Mouse (Mus musculus) stomach, embryonic 14.5 days (tissue): ENCODE measurements around the gene Syt1. TPM values are rescaled to one million over a fixed set of nuclear protein-coding genes. Genes with fewer than 3 reads are reported as not detected.

Experiments
- ATAC-seq: fragments of 200-750 bp; cut with Nextera tagmentation; 2 replicates; pipeline ENCODE4 v1.8.0; 2017; ENCODE audit warnings: low read depth, moderate TSS enrichment; ENCODE audit not compliant: insufficient number of reproducible peaks, insufficient read depth, low FRiP score
- H3K27ac ChIP-seq: fragments of 300-500 bp; sonication (generic); 2 replicates; pipeline ENCODE4 v1.5.1; 2014; ENCODE audit warnings: mild to moderate bottlenecking, low read length, moderate library complexity, mixed read lengths
- H3K27me3 ChIP-seq: fragments of 300-500 bp; sonication (generic); 2 replicates; pipeline ENCODE4 v1.6.1; 2014; ENCODE audit warnings: low read length, control low read depth, mixed read lengths; ENCODE audit not compliant: control insufficient read depth, insufficient read depth
- H3K36me3 ChIP-seq: fragments of 300-500 bp; sonication (generic); 2 replicates; pipeline ENCODE4 v1.6.1; 2014; ENCODE audit warnings: mild to moderate bottlenecking, control low read depth, low read length, moderate library complexity, mixed read lengths; ENCODE audit not compliant: control insufficient read depth, insufficient read depth
- H3K4me1 ChIP-seq: fragments of 300-500 bp; sonication (generic); 2 replicates; pipeline ENCODE4 v1.6.1; 2014; ENCODE audit warnings: low read length, control low read depth, mixed read lengths; ENCODE audit not compliant: control insufficient read depth, insufficient read depth
- H3K4me2 ChIP-seq: fragments of 300-500 bp; sonication (generic); replicated peaks from 2 replicates; pipeline ENCODE4 v1.6.1; 2014; ENCODE audit warnings: low read depth, low read length, control low read depth
- H3K4me3 ChIP-seq: fragments of 300-500 bp; sonication (generic); 2 replicates; pipeline ENCODE4 v1.5.1; 2014; ENCODE audit warnings: low read depth, low read length, control low read depth
- H3K9ac ChIP-seq: fragments of 300-500 bp; sonication (generic); replicated peaks from 2 replicates; pipeline ENCODE4 v1.6.1; 2014; ENCODE audit warnings: low read depth, mild to moderate bottlenecking, control low read depth, low read length, moderate library complexity, mixed read lengths
- H3K9me3 ChIP-seq: fragments of 300-500 bp; sonication (generic); 2 replicates; pipeline ENCODE4 v1.6.1; 2016; ENCODE audit warnings: low read depth, low read length, control low read depth; ENCODE audit not compliant: control insufficient read depth
- WGBS: fragments of 180-500 bp; shearing (Covaris S2); extraction: QIAGEN DNeasy Blood & Tissue Kit; methylation state at CpG from one replicate; pipeline ENCODE4 v1.1.7; 2014; 5-methylcytosine and 5-hydroxymethylcytosine counted together
- polyA plus RNA-seq: library from polyadenylated mRNA; unstranded; fragments of >200 nt; fragmentation: Nextera tagmentation; extraction: Ambion mirVana; gene quantifications from 2 replicates; pipeline ENCODE4 v1.2.1, GENCODE M21; 2014

Gene Syt1
- polyA plus RNA-seq, 1 experiment from 2014 or later: 12.7 TPM

DNA sequence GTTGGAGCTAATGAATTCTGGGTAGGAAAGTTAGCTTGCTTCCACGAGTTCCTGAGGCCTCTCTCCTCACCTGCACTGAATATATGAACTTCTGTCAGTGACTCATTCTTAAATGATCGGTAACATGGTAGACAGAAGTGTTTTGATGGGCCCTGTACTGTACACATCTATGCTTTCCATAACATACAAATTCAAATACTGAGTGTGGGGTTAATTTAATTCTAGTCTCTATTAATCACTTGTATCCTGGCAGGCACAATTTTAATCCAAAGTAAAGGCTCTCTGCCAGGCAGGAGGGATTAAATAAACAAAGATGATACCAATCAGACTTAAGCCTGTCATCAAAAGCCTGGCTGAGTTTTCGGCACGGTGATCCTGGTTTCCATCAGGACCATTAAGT, 136.1 kb downstream of the Syt1 start:
- Histone ChIP-seq H3K27ac (no peak overlapping the region), H3K4me3 (no peak overlapping the region), H3K9me3 (no peaks in the 10 kb centered on the region), H3K4me2 (no peak overlapping the region), H3K27me3 (no peaks in the 10 kb centered on the region), H3K9ac (no peak overlapping the region), H3K4me1 (no peaks in the 10 kb centered on the region), H3K36me3 (no peaks in the 10 kb centered on the region)
- no peak for ATAC-seq
- 45% methylated on average over 4 of the region's 4 CpGs for WGBS

DNA sequence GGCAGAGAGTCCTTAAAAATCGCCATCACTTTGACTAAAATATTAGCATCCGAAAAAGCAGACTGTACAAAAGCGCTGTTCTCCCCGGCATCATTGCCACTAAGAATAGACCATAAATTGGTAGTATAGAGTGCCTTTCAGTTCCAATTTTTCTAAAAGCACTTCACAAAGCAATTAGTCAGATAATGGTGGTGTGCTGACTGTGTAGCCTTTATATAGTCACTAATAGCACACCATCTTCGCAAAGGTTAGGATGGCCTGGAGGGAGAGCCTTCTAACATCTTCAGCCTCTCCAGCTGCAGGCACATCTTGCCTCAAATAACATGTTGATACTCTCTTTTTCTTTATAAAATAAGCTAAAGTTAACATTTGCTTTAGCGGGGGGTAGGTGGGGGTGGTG, 138.4 kb downstream of the Syt1 start:
- Histone ChIP-seq H3K36me3 (no peaks in the 10 kb centered on the region), H3K4me2 (no peak overlapping the region), H3K27me3 (no peaks in the 10 kb centered on the region), H3K9me3 (no peaks in the 10 kb centered on the region), H3K4me3 (no peak overlapping the region), H3K27ac (no peak overlapping the region), H3K4me1 (no peaks in the 10 kb centered on the region), H3K9ac (no peak overlapping the region)
- WGBS: 88% methylated on average over 6 of the region's 6 CpGs
- ATAC-seq: no peak

DNA sequence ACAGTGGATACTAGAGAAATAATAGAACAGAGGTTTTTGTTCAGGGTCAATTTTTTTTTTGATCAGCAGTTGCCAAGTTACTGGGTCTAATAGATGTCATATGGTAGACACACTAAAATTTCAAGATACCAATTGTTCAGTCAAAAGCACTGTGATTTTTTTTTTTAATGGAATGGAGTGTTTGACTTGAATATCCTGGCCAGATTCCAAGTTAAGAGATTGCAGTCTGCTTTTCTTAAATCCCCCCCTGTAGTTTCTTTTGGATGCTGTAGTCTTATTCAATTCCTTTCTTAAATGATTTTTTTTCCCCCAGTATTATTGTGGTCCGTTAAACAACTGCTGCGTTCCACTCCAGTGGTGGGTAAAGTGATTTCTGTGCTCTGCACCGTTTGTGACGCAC, 140.2 kb downstream of the Syt1 start:
- Histone ChIP-seq H3K36me3 (no peaks in the 10 kb centered on the region), H3K4me3 (no peak overlapping the region), H3K27me3 (no peaks in the 10 kb centered on the region), H3K4me1 (no peaks in the 10 kb centered on the region), H3K4me2 (no peak overlapping the region), H3K9ac (no peak overlapping the region), H3K27ac (no peak overlapping the region), H3K9me3 (no peaks in the 10 kb centered on the region)
- WGBS: 82% methylated on average over 4 of the region's 4 CpGs
- ATAC-seq: no peak

DNA sequence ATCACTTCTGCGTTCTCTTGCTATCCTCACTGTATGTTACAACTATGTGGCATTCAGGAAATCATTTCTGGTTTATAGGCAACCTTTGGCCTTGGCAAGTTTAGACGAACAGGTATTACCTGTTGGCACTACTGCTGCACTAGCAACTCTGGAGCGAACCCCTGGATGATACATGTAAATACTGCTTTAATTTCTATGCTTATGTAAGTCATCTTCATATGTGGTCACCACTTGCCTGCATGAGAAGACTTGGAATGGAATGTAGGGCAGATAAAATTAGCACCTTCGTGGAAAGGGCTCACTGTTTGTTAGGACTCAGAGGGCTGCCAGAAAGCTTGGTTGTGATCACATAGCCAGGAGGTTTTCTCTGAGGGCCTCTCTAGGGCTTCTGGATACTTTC, 142.6 kb downstream of the Syt1 start:
- no peaks in the 10 kb centered on the region for H3K36me3 ChIP-seq

DNA sequence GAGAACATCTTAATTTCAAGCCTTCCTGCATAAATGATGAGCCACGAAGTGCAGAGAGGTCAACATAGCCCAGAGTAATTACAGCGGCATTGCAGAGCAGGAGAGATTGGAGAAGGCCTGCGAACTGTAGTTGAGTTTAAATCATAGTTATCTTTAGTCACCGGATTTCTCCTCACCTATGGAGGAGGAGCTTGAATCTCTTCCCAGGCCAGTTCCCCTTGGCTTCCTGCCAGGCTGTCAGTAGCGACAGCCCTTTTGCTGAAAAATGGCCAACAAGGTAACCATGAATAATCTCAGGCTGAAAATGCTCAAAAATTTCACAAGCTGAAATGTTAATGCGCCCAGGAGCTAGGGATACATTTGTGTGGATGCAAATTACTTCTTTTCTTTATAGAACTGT, 143.6 kb downstream of the Syt1 start:
- H3K4me2 ChIP-seq: no peak overlapping the region
- no peak for ATAC-seq
- no peaks in the 10 kb centered on the region for H3K9me3 ChIP-seq
- H3K27me3 ChIP-seq: no peaks in the 10 kb centered on the region
- H3K36me3 ChIP-seq: no peaks in the 10 kb centered on the region
- no peaks in the 10 kb centered on the region for H3K4me1 ChIP-seq
- 57% methylated on average over 6 of the region's 6 CpGs for WGBS
- H3K9ac ChIP-seq: no peak overlapping the region
- H3K4me3 ChIP-seq: no peak overlapping the region
- H3K27ac ChIP-seq: no peak overlapping the region

More for the DNA sequence above, 142.6 kb downstream of the Syt1 start:
- Histone ChIP-seq H3K4me1 (no peaks in the 10 kb centered on the region), H3K4me2 (no peak overlapping the region), H3K9me3 (no peaks in the 10 kb centered on the region), H3K27me3 (no peaks in the 10 kb centered on the region), H3K4me3 (no peak overlapping the region), H3K9ac (no peak overlapping the region), H3K27ac (no peak overlapping the region)
- ATAC-seq: no peak
- WGBS: 86% methylated on average over 4 of the region's 4 CpGs

DNA sequence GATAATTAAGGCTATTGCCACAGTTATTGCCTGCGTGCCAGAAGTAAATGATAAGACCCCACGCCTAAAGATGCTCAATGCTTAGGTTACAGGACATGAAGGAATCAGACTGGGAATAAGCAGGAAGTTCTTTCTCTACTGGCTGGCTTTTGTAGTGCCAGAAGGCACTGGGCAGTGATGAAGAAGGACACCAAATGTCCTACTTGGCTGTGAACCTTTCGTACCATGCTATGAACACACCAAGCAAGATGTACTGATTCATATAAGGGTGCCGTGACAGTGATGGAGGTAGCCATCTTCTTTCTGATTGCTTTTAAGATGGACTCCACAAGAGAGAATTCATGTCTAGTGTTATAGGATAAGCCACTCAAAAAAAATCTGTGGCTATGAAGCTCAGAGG, 145.2 kb downstream of the Syt1 start:
- no peaks in the 10 kb centered on the region for H3K36me3 ChIP-seq
- ATAC-seq: no peak
- no peak overlapping the region for H3K27ac ChIP-seq
- no peak overlapping the region for H3K4me2 ChIP-seq
- no peaks in the 10 kb centered on the region for H3K9me3 ChIP-seq
- WGBS: 92% methylated on average over 4 of the region's 4 CpGs
- no peaks in the 10 kb centered on the region for H3K27me3 ChIP-seq
- H3K4me1 ChIP-seq: no peaks in the 10 kb centered on the region
- no peak overlapping the region for H3K4me3 ChIP-seq
- no peak overlapping the region for H3K9ac ChIP-seq

DNA sequence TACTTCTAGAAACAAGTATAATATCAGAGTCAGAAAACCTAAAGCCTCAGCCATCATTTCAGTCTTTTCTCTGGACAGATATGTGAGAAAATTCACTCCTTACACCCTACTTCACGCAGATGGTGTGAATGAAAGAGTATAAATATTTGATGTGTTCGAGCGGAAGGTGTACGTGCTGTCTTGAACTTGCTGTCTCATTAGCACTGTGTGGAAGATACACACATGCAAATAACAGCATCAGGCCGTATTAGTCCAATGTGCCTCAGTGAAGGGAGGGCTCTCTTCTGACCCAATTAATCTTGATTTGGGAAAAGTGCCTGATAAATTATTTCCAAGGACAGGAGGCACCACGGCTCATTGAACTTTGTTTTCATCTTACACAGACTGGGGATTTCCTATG, 154.8 kb downstream of the Syt1 start:
- no peak overlapping the region for H3K9ac ChIP-seq
- H3K27me3 ChIP-seq: no peaks in the 10 kb centered on the region
- no peak for ATAC-seq
- no peaks in the 10 kb centered on the region for H3K9me3 ChIP-seq
- H3K4me2 ChIP-seq: no peak overlapping the region
- no peaks in the 10 kb centered on the region for H3K36me3 ChIP-seq
- WGBS: 78% methylated on average over 6 of the region's 6 CpGs
- H3K4me3 ChIP-seq: no peak overlapping the region
- no peak overlapping the region for H3K27ac ChIP-seq
- no peaks in the 10 kb centered on the region for H3K4me1 ChIP-seq

DNA sequence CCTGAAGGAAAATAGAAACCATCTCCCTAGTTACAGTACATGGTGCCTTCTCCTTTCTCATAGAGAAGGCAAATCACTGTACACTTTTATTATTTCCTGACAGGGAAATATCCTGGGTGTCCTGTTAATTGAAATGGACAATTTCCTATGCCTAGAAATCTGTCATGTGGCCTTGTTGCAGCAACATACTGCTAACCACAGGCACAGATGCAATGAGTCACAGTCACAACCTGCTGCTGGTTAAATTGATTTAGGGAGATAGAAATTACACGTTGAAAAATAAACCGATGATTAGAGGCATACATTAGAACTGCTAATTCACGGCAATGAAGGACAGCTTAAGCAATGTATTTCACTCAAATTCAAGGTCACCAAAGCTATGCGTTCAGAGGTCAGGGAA, 158.0 kb downstream of the Syt1 start:
- no peak overlapping the region for H3K9ac ChIP-seq
- no peaks in the 10 kb centered on the region for H3K9me3 ChIP-seq
- no peaks in the 10 kb centered on the region for H3K27me3 ChIP-seq
- no peak for ATAC-seq
- H3K4me3 ChIP-seq: no peak overlapping the region
- H3K4me2 ChIP-seq: no peak overlapping the region
- no peak overlapping the region for H3K27ac ChIP-seq
- H3K4me1 ChIP-seq: no peaks in the 10 kb centered on the region
- WGBS: 52% methylated on average over 4 of the region's 4 CpGs
- H3K36me3 ChIP-seq: no peaks in the 10 kb centered on the region

DNA sequence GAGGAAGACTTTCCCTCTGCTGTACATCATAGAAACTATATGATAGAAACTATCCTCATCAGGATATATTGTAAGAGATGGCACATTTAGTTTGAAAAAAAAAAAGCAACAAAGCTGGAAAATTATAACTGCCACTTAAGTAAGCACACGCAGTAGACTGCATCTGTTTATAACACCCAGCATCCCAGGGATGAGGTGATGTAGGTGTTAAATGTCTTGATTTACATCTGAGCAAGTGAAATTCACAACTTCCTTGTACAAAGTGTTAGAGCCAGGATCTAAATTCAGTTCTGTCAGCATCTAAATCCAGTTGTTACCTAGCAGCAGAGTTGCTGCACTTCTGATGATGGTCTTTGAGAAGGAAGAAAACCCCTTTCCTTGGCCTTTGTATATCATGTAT, 173.3 kb downstream of the Syt1 start:
- no peaks in the 10 kb centered on the region for H3K27me3 ChIP-seq
- ATAC-seq: no peak
- no peak overlapping the region for H3K27ac ChIP-seq
- H3K9me3 ChIP-seq: no peaks in the 10 kb centered on the region
- no peak overlapping the region for H3K9ac ChIP-seq
- WGBS: 90% methylated on average over 1 of the region's 1 CpGs
- no peaks in the 10 kb centered on the region for H3K4me1 ChIP-seq
- H3K4me2 ChIP-seq: no peak overlapping the region
- no peak overlapping the region for H3K4me3 ChIP-seq
- H3K36me3 ChIP-seq: no peaks in the 10 kb centered on the region
